Mouse (Mus musculus) kidney, postnatal 0 days (tissue): ENCODE data around the gene Ssbp3. TPM values are rescaled to one million over a fixed set of nuclear protein-coding genes. Genes with fewer than 3 reads are reported as not detected.

Source experiments
- ATAC-seq: fragments of 200-750 bp; cut with Nextera tagmentation; replicated peaks from 2 replicates; pipeline ENCODE4 v1.8.0; 2017; ENCODE audit warnings: low read depth, moderate number of reproducible peaks, moderate TSS enrichment, moderate library complexity; ENCODE audit not compliant: low FRiP score
- DNase-seq: peaks from one replicate; pipeline ENCODE4 v3.0.0-alpha.2; 2016; ENCODE audit warnings: low spot score
- H3K27ac ChIP-seq: fragments of 300-500 bp; sonication (generic); 2 replicates; pipeline ENCODE4 v1.5.1; 2014; ENCODE audit warnings: mild to moderate bottlenecking
- H3K27me3 ChIP-seq: fragments of 300-500 bp; sonication (generic); 2 replicates; pipeline ENCODE4 v1.6.1; 2014; ENCODE audit warnings: low read length, mixed read lengths; ENCODE audit not compliant: insufficient read depth
- H3K36me3 ChIP-seq: fragments of 300-500 bp; sonication (generic); 2 replicates; pipeline ENCODE4 v1.6.1; 2014; ENCODE audit warnings: low read length, mixed read lengths; ENCODE audit not compliant: insufficient read depth
- H3K4me1 ChIP-seq: fragments of 300-500 bp; sonication (generic); replicated peaks from 2 replicates; pipeline ENCODE4 v1.6.1; 2014; ENCODE audit warnings: antibody characterized with exemption, low read length, mixed read lengths; ENCODE audit not compliant: insufficient read depth
- H3K4me2 ChIP-seq: fragments of 300-500 bp; sonication (generic); 2 replicates; pipeline ENCODE4 v1.6.1; 2014; ENCODE audit warnings: mild to moderate bottlenecking, low read length, moderate library complexity, mixed read lengths
- H3K4me3 ChIP-seq: fragments of 300-500 bp; sonication (generic); replicated peaks from 2 replicates; pipeline ENCODE4 v1.5.1; 2014; ENCODE audit warnings: low read depth, low read length
- H3K9ac ChIP-seq: fragments of 300-500 bp; sonication (generic); 2 replicates; pipeline ENCODE4 v1.6.1; 2014; ENCODE audit warnings: low read depth, low read length
- H3K9me3 ChIP-seq: fragments of 300-500 bp; sonication (generic); replicated peaks from 2 replicates; pipeline ENCODE4 v1.6.1; 2016; ENCODE audit warnings: low read length, inconsistent platforms, mixed read lengths
- CTCF ChIP-seq: IDR thresholded peaks from 2 replicates; pipeline ENCODE4 v1.5.1; 2016; ENCODE audit warnings: antibody characterized with exemption, low read depth, mild to moderate bottlenecking, moderate library complexity
- WGBS: fragments of 180-500 bp; shearing (Covaris S2); extraction: QIAGEN DNeasy Blood & Tissue Kit; methylation state at CpG from one replicate; pipeline ENCODE4 v1.1.7; 2014; 5-methylcytosine and 5-hydroxymethylcytosine counted together
- polyA plus RNA-seq: library from polyadenylated mRNA; unstranded; fragments of >200 nt; fragmentation: Nextera tagmentation; extraction: Ambion mirVana; gene quantifications from 2 replicates; pipeline ENCODE4 v1.2.1, GENCODE M21; 2015

Gene Ssbp3
- polyA plus RNA-seq, 1 experiment from 2014 or later = 68.3 TPM

- H3K4me1 ChIP-seq = peaks cover 18% of the 10 kb centered on the region; the same call in 1 of the 2 replicates
- no peak overlapping the region for H3K4me2 ChIP-seq
- 50% methylated on average over 13 of the region's 13 CpGs for WGBS
- peak; percentile 73 for DNase-seq
- ATAC-seq = no peak
- H3K9ac ChIP-seq = no peak overlapping the region
- no peak overlapping the region for H3K4me3 ChIP-seq
- H3K9me3 ChIP-seq = no peaks in the 10 kb centered on the region
- H3K27ac ChIP-seq = no peak overlapping the region
- no peak for TF ChIP-seq CTCF
- 0 out of 2 replicates have a peak, but pooled peaks cover 14% of the 10 kb centered on the region for H3K36me3 ChIP-seq
- no peaks in the 10 kb centered on the region for H3K27me3 ChIP-seq
These were observed 101.5 kb downstream of the Ssbp3 start for GRCm38 (mm10) chr4:107012005-107012478.

- no peak overlapping the region for H3K27ac ChIP-seq
- DNase-seq (no peak), ATAC-seq (no peak)
- H3K36me3 ChIP-seq = 0 out of 2 replicates have a peak, but pooled peaks cover 14% of the 10 kb centered on the region
- no peak overlapping the region for H3K9ac ChIP-seq
- no peaks in the 10 kb centered on the region for H3K9me3 ChIP-seq
- TF ChIP-seq CTCF = no peak
- no peaks in the 10 kb centered on the region for H3K27me3 ChIP-seq
- no peak overlapping the region for H3K4me3 ChIP-seq
- 83% methylated on average over 3 of the region's 3 CpGs for WGBS
- peaks cover 23% of the 10 kb centered on the region; the same call in 1 of the 2 replicates for H3K4me1 ChIP-seq
- no peak overlapping the region for H3K4me2 ChIP-seq
These were observed 102.1 kb downstream of the Ssbp3 start for GRCm38 (mm10) chr4:107012574-107012973.

DNA sequence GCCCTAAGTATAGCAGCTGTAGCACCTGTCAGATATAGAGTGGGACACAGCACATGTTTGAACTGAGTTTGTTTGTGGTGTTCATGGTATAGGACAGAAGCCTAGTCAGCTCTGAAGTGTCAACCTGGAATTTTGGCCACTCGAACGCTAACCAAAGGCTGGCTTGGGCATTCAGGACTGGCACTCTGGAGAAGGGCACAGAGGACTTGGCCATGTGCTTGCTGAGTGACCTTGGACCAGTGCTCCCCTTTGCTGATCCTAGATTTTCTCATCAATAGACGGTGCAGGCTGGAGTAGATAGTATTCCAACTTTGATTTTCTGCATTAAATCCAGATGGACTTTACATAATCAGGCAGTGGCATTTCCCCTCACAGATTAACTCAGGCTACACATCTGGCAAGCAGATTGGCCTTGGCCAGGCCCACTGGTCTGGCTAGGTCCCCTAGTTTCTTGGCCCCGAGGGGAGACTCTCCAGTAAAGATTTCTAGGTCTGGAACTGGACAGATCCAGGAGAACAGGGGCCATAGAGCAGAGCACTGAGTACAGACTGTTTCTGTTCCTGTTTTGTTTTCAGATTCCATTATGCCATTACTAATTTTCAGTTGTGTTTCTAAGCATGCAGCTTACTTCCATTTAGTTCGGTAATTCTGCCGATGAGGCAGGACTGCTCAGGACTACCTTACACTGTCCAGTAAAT, 102.8 kb downstream of the Ssbp3 start:
- 0 out of 2 replicates have a peak, but pooled peaks cover 14% of the 10 kb centered on the region for H3K36me3 ChIP-seq
- TF ChIP-seq CTCF = no peak
- no peaks in the 10 kb centered on the region for H3K9me3 ChIP-seq
- no peak overlapping the region for H3K27ac ChIP-seq
- WGBS = 81% methylated on average over 6 of the region's 6 CpGs
- H3K4me1 ChIP-seq = peaks cover 24% of the 10 kb centered on the region; the same call in 1 of the 2 replicates
- H3K4me2 ChIP-seq = no peak overlapping the region
- H3K9ac ChIP-seq = no peak overlapping the region
- DNase-seq = no peak
- no peak for ATAC-seq
- H3K4me3 ChIP-seq = no peak overlapping the region
- no peaks in the 10 kb centered on the region for H3K27me3 ChIP-seq

DNA sequence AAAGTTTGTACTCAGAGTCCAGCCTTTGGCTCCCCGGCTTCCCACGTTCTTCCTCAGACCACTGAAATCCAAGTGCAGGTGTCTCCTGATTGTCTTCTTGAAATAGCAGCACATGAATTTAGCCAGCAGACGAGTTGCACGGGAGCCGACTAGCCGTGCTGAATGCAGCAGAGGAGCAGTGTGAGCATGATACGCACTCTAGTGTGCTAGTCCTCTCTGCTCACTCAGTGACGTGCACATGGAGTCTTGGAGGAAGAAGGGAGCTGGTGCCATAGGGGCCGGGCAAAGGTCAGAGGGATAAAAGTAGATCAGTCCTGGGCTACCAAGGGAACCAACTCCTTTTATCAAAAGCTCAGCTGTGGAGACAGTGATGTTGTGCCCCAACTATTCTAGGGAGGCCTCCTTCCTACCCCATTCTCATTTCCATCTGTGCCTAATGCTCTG, 103.3 kb downstream of the Ssbp3 start:
- no peak for ATAC-seq
- DNase-seq = no peak
- Histone ChIP-seq H3K4me3 (no peak overlapping the region), H3K4me1 (peaks cover 26% of the 10 kb centered on the region; the same call in 1 of the 2 replicates), H3K4me2 (no peak overlapping the region), H3K27me3 (no peaks in the 10 kb centered on the region), H3K36me3 (0 out of 2 replicates have a peak, but pooled peaks cover 14% of the 10 kb centered on the region), H3K9me3 (no peaks in the 10 kb centered on the region), H3K9ac (no peak overlapping the region), H3K27ac (no peak overlapping the region)
- TF ChIP-seq CTCF = no peak
- 80% methylated on average over 9 of the region's 9 CpGs for WGBS

DNA sequence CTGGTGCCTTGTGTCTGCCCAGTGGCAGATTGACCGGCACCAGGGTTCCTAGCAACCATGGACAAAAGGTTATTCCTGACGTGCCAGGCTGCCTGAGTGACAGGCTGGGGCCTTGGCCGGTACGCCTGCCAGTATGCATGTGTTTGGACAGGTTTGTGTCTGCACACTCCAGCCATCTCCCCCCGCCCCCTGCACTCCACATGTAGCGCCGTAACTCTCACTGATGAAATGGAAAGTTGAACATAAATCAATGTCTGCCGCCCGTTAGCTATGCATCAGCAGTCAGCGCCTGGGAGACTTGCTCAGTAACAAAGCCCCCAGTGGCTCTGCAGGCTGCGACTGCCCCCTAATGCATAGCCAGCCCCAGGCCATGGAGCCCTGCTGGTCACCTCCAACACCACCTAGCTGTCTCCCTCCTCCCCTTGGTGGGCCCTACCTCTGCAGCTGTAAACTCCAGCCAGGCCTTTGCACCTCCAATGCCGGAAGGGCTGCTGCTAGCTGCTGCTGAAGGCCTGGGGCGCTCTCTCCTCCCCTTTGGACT, 105.5 kb downstream of the Ssbp3 start:
- H3K4me2 ChIP-seq = no peak overlapping the region
- H3K9ac ChIP-seq = peak overlapping the region; percentile 6; the same call in 1 of the 2 replicates
- TF ChIP-seq CTCF = peak; percentile 68
- no peaks in the 10 kb centered on the region for H3K9me3 ChIP-seq
- no peaks in the 10 kb centered on the region for H3K27me3 ChIP-seq
- peak overlapping the region; percentile 43 for H3K27ac ChIP-seq
- no peak overlapping the region for H3K4me3 ChIP-seq
- 21% methylated on average over 13 of the region's 13 CpGs for WGBS
- ATAC-seq (peak; percentile 87), DNase-seq (peak; percentile 82)
- H3K4me1 ChIP-seq = peaks cover 31% of the 10 kb centered on the region; the same call in 1 of the 2 replicates
- H3K36me3 ChIP-seq = no peaks in the 10 kb centered on the region

GRCm38 (mm10) chr4:107017257-107017656, 106.8 kb downstream of the Ssbp3 start:
- peaks cover 31% of the 10 kb centered on the region; the same call in 1 of the 2 replicates for H3K4me1 ChIP-seq
- no peaks in the 10 kb centered on the region for H3K9me3 ChIP-seq
- no peak overlapping the region for H3K4me3 ChIP-seq
- no peak overlapping the region for H3K9ac ChIP-seq
- DNase-seq (no peak), ATAC-seq (no peak)
- H3K27me3 ChIP-seq = no peaks in the 10 kb centered on the region
- no peaks in the 10 kb centered on the region for H3K36me3 ChIP-seq
- H3K27ac ChIP-seq = no peak overlapping the region
- TF ChIP-seq CTCF = no peak
- no peak overlapping the region for H3K4me2 ChIP-seq
